27 mouse cellular contexts compared by ENCODE assay signal in the genomic region with DNA sequence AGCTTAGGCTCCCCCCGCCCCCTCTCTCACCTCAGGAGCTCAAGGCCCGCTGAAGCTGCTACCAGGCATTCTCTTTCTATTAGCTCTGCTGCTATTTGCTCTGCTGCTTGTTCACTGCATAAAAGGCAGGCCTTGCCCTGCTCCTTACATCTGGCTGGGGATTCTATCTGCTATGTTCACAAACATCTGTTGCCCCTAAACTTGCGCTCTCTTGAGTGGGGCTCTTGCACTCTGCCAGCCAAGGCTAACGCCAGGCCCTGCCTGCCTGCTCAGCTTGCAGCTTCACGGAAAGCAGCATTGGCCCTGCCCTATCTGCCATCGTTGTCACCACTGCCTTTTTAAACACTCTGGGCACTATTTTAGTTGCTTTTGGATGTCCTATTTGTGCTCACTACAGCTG.
DNase-seq lines count a peak whose midpoint lies in the region; ATAC-seq and TF ChIP-seq lines count a peak whose summit lies in the region.
"Had no signal": no experiment of that assay in that cellular context is flagged by ENCODE, and none has a peak within 500 bp of the region (broad histone marks: within the 10 kb centered on the region; RNA-seq: fewer than 3 reads in every experiment).

No protein-coding gene starts in this region.

- H3K9me3 ChIP-seq in midbrain, embryonic 11.5 days (ENCODE audit: control insufficient read depth, low read length), result no peaks in the 10 kb centered on the region
- H3K9me3 ChIP-seq in midbrain, embryonic 10.5 days (replicated peaks), result no peaks in the 10 kb centered on the region
- H3K9me3 ChIP-seq in limb, embryonic 11.5 days (ENCODE audit: control insufficient read depth, low read length), result no peaks in the 10 kb centered on the region
- no peaks in the 10 kb centered on the region for H3K9me3 ChIP-seq in neural tube, embryonic 15.5 days (replicated peaks)
- H3K9me3 ChIP-seq: embryonic facial prominence, embryonic 12.5 days; embryonic facial prominence, embryonic 15.5 days; forebrain, embryonic 13.5 days; heart, embryonic 12.5 days; heart, embryonic 15.5 days had no signal

- H3K36me3 ChIP-seq in midbrain, embryonic 11.5 days (ENCODE audit: control insufficient read depth, insufficient read depth, low read length), result no peaks in the 10 kb centered on the region
- no peaks in the 10 kb centered on the region for H3K36me3 ChIP-seq in midbrain, embryonic 10.5 days
- H3K36me3 ChIP-seq in limb, embryonic 11.5 days (ENCODE audit: control insufficient read depth, insufficient read depth, low read length), result no peaks in the 10 kb centered on the region
- H3K36me3 ChIP-seq in neural tube, embryonic 15.5 days, result no peaks in the 10 kb centered on the region
- H3K36me3 ChIP-seq: embryonic facial prominence, embryonic 12.5 days; embryonic facial prominence, embryonic 15.5 days; heart, embryonic 12.5 days; heart, embryonic 15.5 days had no signal

- H3K9ac ChIP-seq in midbrain, embryonic 11.5 days (ENCODE audit: low read length), result no peak overlapping the region
- H3K9ac ChIP-seq in limb, embryonic 11.5 days (ENCODE audit: low read length), result no peak overlapping the region
- H3K9ac ChIP-seq in neural tube, embryonic 15.5 days (replicated peaks), result no peak overlapping the region
- H3K9ac ChIP-seq: embryonic facial prominence, embryonic 12.5 days; embryonic facial prominence, embryonic 15.5 days; forebrain, embryonic 13.5 days; forebrain, postnatal 0 days; heart, embryonic 12.5 days; heart, embryonic 15.5 days; hindbrain, embryonic 14.5 days had no signal

- H3K27ac ChIP-seq in midbrain, embryonic 11.5 days (ENCODE audit: low read depth, low read length), result no peak overlapping the region
- no peak overlapping the region for H3K27ac ChIP-seq in midbrain, embryonic 10.5 days (replicated peaks)
- H3K27ac ChIP-seq in limb, embryonic 11.5 days (replicated peaks; ENCODE audit: low read depth, low read length), result no peak overlapping the region
- no peak overlapping the region for H3K27ac ChIP-seq in neural tube, embryonic 15.5 days (replicated peaks)
- H3K27ac ChIP-seq: embryonic facial prominence, embryonic 12.5 days; embryonic facial prominence, embryonic 15.5 days; forebrain, embryonic 13.5 days; heart, embryonic 15.5 days; hindbrain, embryonic 14.5 days; hindbrain, postnatal 0 days had no signal

- TF ChIP-seq CTCF in brain, embryonic 14.5 days (IDR thresholded peaks at IDR 0.05; ENCODE audit: borderline replicate concordance, extremely low read depth, insufficient read depth, insufficient read length), result no peak

- no peaks in the 10 kb centered on the region for H3K27me3 ChIP-seq in midbrain, embryonic 11.5 days (ENCODE audit: control insufficient read depth, insufficient read depth, low read length)
- no peaks in the 10 kb centered on the region for H3K27me3 ChIP-seq in midbrain, embryonic 10.5 days (ENCODE audit: low read depth, poor library complexity, severe bottlenecking)
- H3K27me3 ChIP-seq in limb, embryonic 11.5 days (ENCODE audit: control insufficient read depth, insufficient read depth, low read length), result no peaks in the 10 kb centered on the region
- no peaks in the 10 kb centered on the region for H3K27me3 ChIP-seq in neural tube, embryonic 15.5 days (replicated peaks)
- H3K27me3 ChIP-seq: embryonic facial prominence, embryonic 12.5 days; embryonic facial prominence, embryonic 15.5 days; forebrain, embryonic 13.5 days; heart, embryonic 12.5 days; heart, embryonic 15.5 days had no signal

- H3K4me3 ChIP-seq in midbrain, embryonic 11.5 days (ENCODE audit: low read depth, low read length), result no peak overlapping the region
- H3K4me3 ChIP-seq in midbrain, embryonic 10.5 days, result no peak overlapping the region
- no peak overlapping the region for H3K4me3 ChIP-seq in limb, embryonic 11.5 days (ENCODE audit: low read depth, low read length)
- no peak overlapping the region for H3K4me3 ChIP-seq in neural tube, embryonic 15.5 days (replicated peaks)
- H3K4me3 ChIP-seq: embryonic facial prominence, embryonic 12.5 days; embryonic facial prominence, embryonic 15.5 days; forebrain, embryonic 13.5 days; heart, embryonic 12.5 days; heart, embryonic 15.5 days had no signal

- peak; percentile 2 for DNase-seq in embryo, embryonic 11 days
- DNase-seq in embryo, embryonic 10 days (ENCODE audit: low spot score), result no peak
- DNase-seq in midbrain, embryonic 11.5 days (ENCODE audit: low spot score, missing footprints), result no peak
- no peak for DNase-seq in midbrain, embryonic 10.5 days (ENCODE audit: low spot score)
- DNase-seq in brain, embryonic 14.5 days (ENCODE audit: low read depth), result peak; percentile 1
- peak; percentile 29 for DNase-seq in limb, embryonic 11.5 days (ENCODE audit: low spot score)
- DNase-seq in neural tube, embryonic 10.5 days (ENCODE audit: extremely low spot score, low spot score), result no peak
- DNase-seq: adrenal gland, adult 8-10 months; adrenal gland, postnatal 25 days; cerebellum, adult 18-20 months; cerebellum, adult 9-10 months; cerebellum, postnatal 14 days; forebrain, postnatal 0 days; gastrocnemius, postnatal 25 days; heart, adult 18-20 months; heart, postnatal 10 days; heart, postnatal 36 days had no signal

- ATAC-seq in midbrain, embryonic 11.5 days (ENCODE audit: low FRiP score), result 0 out of 2 replicates have a peak, but pooled peaks have one; percentile 42
- ATAC-seq in limb, embryonic 11.5 days (ENCODE audit: insufficient number of reproducible peaks, low FRiP score, low TSS enrichment, low read depth), result peak; percentile 62; the same call in 1 of the 2 replicates
- ATAC-seq in neural tube, embryonic 15.5 days (ENCODE audit: low FRiP score), result no peak
- ATAC-seq: activated CD4-positive, CD25-positive, alpha-beta regulatory T cell, adult 4 months; forebrain, embryonic 13.5 days; forebrain, postnatal 0 days; hindbrain, postnatal 0 days; inflammation-experienced regulatory T-cells, adult 6 months had no signal

- H3K4me2 ChIP-seq in midbrain, embryonic 11.5 days, result no peak overlapping the region
- no peak overlapping the region for H3K4me2 ChIP-seq in limb, embryonic 11.5 days (ENCODE audit: low read depth, severe bottlenecking)
- H3K4me2 ChIP-seq in neural tube, embryonic 15.5 days, result no peak overlapping the region
- H3K4me2 ChIP-seq: embryonic facial prominence, embryonic 12.5 days; embryonic facial prominence, embryonic 15.5 days; forebrain, embryonic 13.5 days; heart, embryonic 12.5 days; heart, embryonic 15.5 days; hindbrain, embryonic 14.5 days had no signal

- H3K4me1 ChIP-seq in midbrain, embryonic 11.5 days (ENCODE audit: control insufficient read depth, insufficient read depth, low read length), result no peaks in the 10 kb centered on the region
- peaks cover 4% of the 10 kb centered on the region; the same call in 1 of the 2 replicates for H3K4me1 ChIP-seq in midbrain, embryonic 10.5 days
- H3K4me1 ChIP-seq in limb, embryonic 11.5 days (ENCODE audit: control insufficient read depth, insufficient read depth, low read length), result 0 out of 2 replicates have a peak, but pooled peaks cover 2% of the 10 kb centered on the region
- H3K4me1 ChIP-seq in neural tube, embryonic 15.5 days, result no peaks in the 10 kb centered on the region
- H3K4me1 ChIP-seq: embryonic facial prominence, embryonic 12.5 days; embryonic facial prominence, embryonic 15.5 days; forebrain, embryonic 13.5 days; heart, embryonic 12.5 days; heart, embryonic 15.5 days had no signal

- 53% methylated on average over 6 of the region's 6 CpGs for WGBS in midbrain, embryonic 11.5 days
- 63% methylated on average over 6 of the region's 6 CpGs for WGBS in midbrain, embryonic 10.5 days
- WGBS in limb, embryonic 11.5 days, result 38% methylated on average over 6 of the region's 6 CpGs
- WGBS in neural tube, embryonic 15.5 days, result 58% methylated on average over 6 of the region's 6 CpGs

- TF ChIP-seq POLR2A in brain, embryonic 14.5 days (IDR thresholded peaks at IDR 0.05; ENCODE audit: borderline replicate concordance, extremely low read depth, insufficient read depth, insufficient read length, poor library complexity, severe bottlenecking), result no peak

Comparison
In these comparisons a context has a peak if more than half of its experiments do, and no peak if none do; other contexts are left out.
1. DNase-seq: peak in embryo, embryonic 11 days (single experiment), brain, embryonic 14.5 days (single experiment) and limb, embryonic 11.5 days (single experiment); none in embryo, embryonic 10 days (single experiment), midbrain, embryonic 11.5 days (single experiment), midbrain, embryonic 10.5 days (single experiment) and neural tube, embryonic 10.5 days (single experiment).